Mouse (Mus musculus) ovary, postnatal 14 days (tissue): ENCODE data around the gene Atg2b.

Experiments
- DNase-seq: peaks from one replicate; pipeline ENCODE4 v3.0.0; 2022; ENCODE audit warnings: low spot score

Atg2b gene

GRCm38 (mm10) chr12:105685001-105685691 is at the start of gene Atg2b:
Atg2b (minus strand) TSS chr12:105685211.
- DNase-seq = peak; percentile 94

- DNase-seq = no peak
Measured at GRCm38 (mm10) chr12:105733370-105734159, 48.6 kb upstream of the Atg2b start.

- DNase-seq = no peak
Measured at GRCm38 (mm10) chr12:105730851-105731460, 45.9 kb upstream of the Atg2b start.

GRCm38 (mm10) chr12:105727964-105728363 is 43.0 kb upstream of the Atg2b start:
- peak; percentile 16 for DNase-seq

- no peak for DNase-seq
Measured at GRCm38 (mm10) chr12:105727268-105727667, 42.3 kb upstream of the Atg2b start.

GRCm38 (mm10) chr12:105725736-105726135 is 40.7 kb upstream of the Atg2b start:
- no peak for DNase-seq

GRCm38 (mm10) chr12:105724616-105725015 is 39.6 kb upstream of the Atg2b start:
- DNase-seq = no peak

- no peak for DNase-seq
Measured at GRCm38 (mm10) chr12:105722657-105723056, 37.6 kb upstream of the Atg2b start.

GRCm38 (mm10) chr12:105721452-105722132 is 36.6 kb upstream of the Atg2b start:
- DNase-seq = no peak

GRCm38 (mm10) chr12:105720196-105720595 is 35.2 kb upstream of the Atg2b start:
- no peak for DNase-seq

GRCm38 (mm10) chr12:105718616-105719015 is 33.6 kb upstream of the Atg2b start:
- DNase-seq = no peak

GRCm38 (mm10) chr12:105705799-105706487 is 20.9 kb upstream of the Atg2b start, which contains the start of gene Ak7:
Ak7 (plus strand) TSS chr12:105705976.
- DNase-seq = peak; percentile 70

- DNase-seq = no peak
Measured at GRCm38 (mm10) chr12:105700433-105700832, 15.4 kb upstream of the Atg2b start.

- DNase-seq = no peak
Measured at GRCm38 (mm10) chr12:105697104-105697780, 12.2 kb upstream of the Atg2b start.

- no peak for DNase-seq
Measured at GRCm38 (mm10) chr12:105695848-105696247, 10.8 kb upstream of the Atg2b start.

GRCm38 (mm10) chr12:105694021-105694420 is 9.0 kb upstream of the Atg2b start:
- DNase-seq = no peak

GRCm38 (mm10) chr12:105689435-105689834 is 4.4 kb upstream of the Atg2b start:
- DNase-seq = no peak

GRCm38 (mm10) chr12:105688546-105688945 is 3.5 kb upstream of the Atg2b start:
- no peak for DNase-seq

GRCm38 (mm10) chr12:105687416-105687815 is 2.4 kb upstream of the Atg2b start:
- DNase-seq = no peak

GRCm38 (mm10) chr12:105686791-105687190 is 1.8 kb upstream of the Atg2b start:
- no peak for DNase-seq
